Mouse (Mus musculus): ENCODE measurements around the gene Rab3gap2.

Rab3gap2 gene

GRCm38 (mm10) chr1:185226889-185227288 lies 23.0 kb downstream of the Rab3gap2 start:
- DNase-seq (ENCODE audit: low spot score in 2 of 2) = no peak

GRCm38 (mm10) chr1:185227766-185228165 lies 23.8 kb downstream of the Rab3gap2 start:
- DNase-seq (ENCODE audit: low spot score in 2 of 2) = no peak

DNA sequence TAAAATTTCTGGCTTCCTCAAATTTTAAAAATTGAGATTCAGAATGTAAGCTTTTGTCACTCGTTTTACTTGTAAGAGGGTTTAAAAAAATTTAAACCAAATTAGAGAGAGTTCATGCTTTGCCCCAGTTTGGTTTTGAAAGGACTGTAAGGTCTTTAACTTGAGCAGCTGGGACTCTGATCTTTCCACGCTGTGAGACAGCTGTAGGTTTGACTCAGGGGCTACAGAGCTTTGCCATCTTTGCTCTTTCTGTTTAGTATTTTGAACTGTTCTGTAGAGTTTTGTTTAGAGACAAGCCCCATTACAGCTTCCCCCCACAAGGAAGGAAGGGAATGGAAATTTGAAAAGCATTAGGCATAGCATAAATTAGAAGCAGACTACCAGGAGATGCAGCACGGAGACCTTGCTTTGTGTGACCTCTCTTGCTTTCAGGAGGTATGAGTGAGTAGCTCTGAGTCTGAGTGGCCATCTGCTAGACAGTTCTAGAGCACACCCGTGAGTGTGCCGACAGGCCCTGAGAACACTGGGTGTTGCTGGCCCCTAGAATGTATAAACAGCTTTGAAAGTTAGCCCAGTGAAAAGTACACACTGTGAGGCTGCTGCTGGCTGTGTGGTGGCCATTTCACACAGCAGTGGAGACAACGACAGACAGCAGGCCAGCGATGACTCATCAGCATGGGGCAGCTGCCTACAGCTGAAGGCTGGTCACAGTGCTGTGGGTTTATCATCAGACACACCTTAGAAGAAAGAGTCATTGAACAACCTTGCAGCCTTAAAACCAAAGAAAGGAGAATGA lies 25.7 kb downstream of the Rab3gap2 start:
- DNase-seq (ENCODE audit: low spot score in 2 of 2) = no peak

- no peak for DNase-seq (ENCODE audit: low spot score in 2 of 2)
These were observed 31.9 kb downstream of the Rab3gap2 start for GRCm38 (mm10) chr1:185235837-185236236.

DNA sequence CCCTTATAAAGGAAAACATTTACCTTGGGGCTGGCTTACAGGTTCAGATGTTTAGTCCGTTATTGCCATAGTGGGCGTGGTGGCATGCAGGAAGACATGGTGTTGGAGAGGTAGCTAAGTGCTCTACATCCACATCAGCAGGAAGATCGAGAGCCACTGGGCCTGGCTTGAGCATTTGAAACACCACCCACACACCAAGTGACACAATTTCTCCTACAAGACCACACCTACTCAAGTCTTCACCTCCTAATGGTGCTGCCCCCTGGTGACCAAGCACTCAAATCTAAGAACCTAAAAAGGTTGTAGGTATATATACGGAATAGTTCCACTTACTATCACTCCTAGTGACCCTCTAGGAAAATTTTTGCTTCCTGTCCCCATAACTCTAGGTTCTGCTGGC lies 32.6 kb downstream of the Rab3gap2 start:
- DNase-seq (ENCODE audit: low spot score in 2 of 2) = no peak

GRCm38 (mm10) chr1:185243013-185243412 lies 39.1 kb downstream of the Rab3gap2 start:
- DNase-seq (ENCODE audit: low spot score in 2 of 2) = no peak

DNA sequence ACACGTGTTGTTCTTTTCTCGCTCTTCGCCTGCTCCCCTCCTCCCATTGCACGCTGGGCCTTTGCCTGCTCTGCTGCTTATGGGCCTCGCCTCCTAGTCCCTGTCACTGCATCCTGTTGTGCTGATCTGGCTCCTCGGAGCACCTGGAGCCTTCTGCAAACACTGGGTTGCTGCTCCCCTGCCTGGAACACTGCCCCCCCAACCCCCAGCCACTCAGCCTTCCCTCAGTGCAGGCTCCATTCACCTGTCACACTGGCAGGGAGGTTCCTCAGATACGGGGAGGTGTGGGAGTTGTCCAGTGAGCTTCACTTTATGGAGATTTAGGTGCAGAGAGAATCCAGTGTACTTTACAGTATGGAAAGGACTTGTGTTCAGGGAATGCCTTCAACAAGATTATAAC lies 41.5 kb downstream of the Rab3gap2 start:
- DNase-seq (ENCODE audit: low spot score in 2 of 2) = no peak

DNA sequence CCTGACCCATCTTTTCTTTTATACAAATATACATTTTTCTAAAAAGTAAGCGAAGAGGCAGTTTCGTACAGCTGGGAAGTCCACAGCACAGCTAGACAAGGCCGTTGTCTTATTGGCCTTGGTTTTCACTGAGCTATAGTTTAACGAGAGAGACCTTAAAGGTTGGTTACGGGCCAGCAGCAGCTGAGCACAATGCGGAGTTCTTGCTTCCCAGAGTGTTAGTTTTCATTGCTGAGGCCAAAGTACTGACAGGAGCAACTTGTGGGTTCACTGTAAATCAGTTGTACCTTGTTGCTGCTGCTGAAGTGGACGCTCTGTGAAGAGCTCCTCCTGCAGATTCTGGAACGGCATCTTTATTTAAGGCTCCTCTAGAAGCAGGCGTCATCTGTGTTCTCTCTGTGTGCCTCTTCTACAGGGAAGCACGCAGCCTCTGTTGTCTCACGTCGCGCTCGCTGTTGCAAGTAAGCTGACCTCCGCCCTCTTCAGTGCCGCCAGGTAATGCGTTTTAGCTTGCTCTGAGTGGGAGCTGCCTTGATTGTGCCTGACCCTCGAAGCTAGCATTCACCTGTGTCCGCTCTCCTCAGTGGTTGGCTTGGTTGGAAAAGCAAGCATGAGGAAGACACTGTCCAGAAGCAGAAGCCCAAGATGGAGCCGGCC lies 43.6 kb downstream of the Rab3gap2 start:
- no peak for DNase-seq (ENCODE audit: low spot score in 2 of 2)

DNA sequence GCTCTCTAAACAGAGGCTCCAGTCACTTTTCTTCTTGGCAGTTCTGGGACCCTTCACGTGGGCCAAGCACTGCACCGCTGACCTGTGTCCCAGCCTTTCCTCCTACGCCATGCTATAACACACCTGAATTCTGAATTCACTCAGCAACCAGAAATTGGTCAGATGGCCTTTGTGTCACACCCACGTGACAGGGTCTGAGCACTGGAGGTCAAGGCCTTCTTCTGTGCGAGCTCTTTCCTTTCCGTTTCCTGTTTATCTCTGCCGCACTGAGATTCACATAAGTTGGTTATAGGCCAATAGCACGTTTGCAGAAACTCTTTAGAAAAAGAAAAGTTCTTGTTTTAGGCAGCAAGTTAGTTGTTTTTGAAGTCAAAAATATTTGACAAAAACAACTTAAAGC lies 44.8 kb downstream of the Rab3gap2 start:
- DNase-seq (ENCODE audit: low spot score in 2 of 2) = no peak

DNA sequence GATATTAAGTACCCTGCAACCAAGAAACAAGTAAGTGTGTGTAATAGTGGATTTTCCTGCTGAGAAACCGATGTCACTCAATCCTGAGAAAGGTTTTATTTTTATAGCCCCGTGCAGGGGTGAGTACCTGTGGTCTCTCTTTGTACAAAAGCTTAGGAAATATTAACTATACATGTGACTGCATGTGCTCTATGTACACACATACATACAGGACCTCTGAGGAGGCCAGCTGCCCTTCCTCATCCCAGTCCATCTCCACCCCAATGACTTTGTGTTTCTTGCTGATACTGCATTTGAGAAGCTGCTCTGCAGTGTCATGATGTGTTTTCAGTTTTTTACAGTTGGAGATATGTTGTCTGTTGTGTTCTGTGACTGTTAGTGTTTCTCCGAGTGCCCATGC lies 48.4 kb downstream of the Rab3gap2 start:
- DNase-seq (ENCODE audit: low spot score in 2 of 2) = no peak

DNA sequence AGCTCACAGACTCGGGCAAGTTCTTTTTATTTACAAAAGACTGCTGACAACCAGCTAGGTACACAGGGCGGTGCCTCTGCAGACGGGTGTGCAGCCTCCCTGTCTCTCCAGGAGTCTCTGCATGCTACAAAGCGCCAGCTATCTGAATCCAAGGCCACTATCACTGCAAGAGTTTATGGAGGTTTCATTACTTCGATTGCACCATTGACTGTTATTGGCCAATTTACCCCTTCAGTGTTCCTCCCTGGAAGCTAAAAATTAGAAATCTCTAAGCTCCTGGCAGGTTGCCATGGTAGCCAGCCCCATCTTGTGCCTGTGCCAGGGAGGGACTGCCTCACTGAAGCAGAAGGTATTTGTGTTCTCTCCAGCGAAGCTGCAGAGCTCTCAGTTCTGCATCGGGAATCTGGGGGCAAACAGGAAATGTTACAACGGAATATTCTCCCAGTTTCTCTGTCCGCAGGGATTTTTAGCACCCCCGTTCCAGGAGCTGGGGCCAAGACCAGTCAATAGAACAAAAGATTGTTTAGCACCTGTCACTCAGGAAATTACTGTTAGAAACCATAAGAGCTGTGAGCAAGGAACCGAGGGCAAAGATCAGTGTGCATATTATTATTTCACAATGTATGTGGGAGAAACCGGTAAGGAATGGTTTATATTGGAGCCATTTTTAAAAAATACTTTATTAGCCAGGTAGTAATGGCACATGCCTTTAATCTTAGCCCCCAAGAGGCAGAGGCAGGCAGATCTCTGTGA lies 49.4 kb downstream of the Rab3gap2 start:
- no peak for DNase-seq (ENCODE audit: low spot score in 2 of 2)

GRCm38 (mm10) chr1:185255336-185255735 lies 51.4 kb downstream of the Rab3gap2 start:
- no peak for DNase-seq (ENCODE audit: low spot score in 2 of 2)

GRCm38 (mm10) chr1:185256753-185257152 lies 52.8 kb downstream of the Rab3gap2 start:
- no peak for DNase-seq (ENCODE audit: low spot score in 2 of 2)

DNA sequence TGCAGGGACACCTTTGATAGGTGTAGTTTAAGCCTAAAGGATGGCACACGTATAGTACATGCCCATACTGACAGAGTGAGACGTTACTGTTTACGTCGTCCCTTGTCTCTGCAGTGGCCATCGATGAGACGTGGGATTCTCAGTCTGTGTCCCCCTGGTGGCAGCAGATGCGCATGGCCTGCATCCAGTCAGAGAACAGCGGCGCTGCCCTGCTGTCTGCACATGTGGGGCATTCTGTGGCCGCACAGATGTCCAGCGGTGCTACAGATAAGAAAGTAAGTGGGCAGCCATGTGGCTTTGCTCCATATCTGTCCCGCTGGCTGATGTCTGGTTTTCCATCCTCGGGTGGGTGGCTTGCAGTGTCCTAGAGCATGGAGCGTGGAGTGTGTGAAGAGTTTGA lies 58.6 kb downstream of the Rab3gap2 start:
- DNase-seq (ENCODE audit: low spot score in 2 of 2) = no peak

GRCm38 (mm10) chr1:185268675-185269074 lies 64.8 kb downstream of the Rab3gap2 start:
- DNase-seq (ENCODE audit: low spot score in 2 of 2) = no peak

DNA sequence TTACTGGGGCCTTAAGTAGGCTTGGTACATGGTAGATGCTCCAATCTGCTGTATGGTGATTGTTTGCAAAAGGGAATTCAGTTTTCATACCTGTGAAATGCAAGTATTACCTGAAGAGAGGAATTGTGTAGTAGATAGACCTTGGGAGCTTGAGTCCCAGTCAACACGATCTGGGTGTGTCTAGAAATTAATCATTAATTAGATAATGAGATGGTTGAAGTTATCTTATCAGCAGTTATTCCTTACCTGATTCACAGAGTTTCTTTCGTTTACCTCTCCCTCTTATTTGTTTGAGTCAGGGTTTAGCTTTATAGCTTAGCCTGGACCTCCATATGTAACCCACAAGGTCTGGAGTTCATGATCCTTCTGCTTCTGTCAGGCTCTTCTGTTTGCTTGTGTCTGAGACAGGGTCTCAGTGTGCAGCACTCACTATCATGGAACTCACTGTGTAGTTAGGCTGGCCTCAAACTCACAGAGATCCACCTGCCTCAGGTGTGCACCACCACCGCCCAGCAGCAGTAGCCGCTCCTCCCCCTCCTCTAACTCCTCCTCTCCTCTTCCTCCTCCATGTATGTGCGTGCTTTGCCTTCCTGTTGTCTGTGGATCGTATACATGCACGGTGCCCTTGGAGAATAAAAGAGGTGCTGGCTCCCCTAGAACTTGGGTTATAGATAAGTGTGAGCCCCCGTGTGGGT lies 66.6 kb downstream of the Rab3gap2 start:
- DNase-seq (ENCODE audit: low spot score in 2 of 2) = no peak

DNA sequence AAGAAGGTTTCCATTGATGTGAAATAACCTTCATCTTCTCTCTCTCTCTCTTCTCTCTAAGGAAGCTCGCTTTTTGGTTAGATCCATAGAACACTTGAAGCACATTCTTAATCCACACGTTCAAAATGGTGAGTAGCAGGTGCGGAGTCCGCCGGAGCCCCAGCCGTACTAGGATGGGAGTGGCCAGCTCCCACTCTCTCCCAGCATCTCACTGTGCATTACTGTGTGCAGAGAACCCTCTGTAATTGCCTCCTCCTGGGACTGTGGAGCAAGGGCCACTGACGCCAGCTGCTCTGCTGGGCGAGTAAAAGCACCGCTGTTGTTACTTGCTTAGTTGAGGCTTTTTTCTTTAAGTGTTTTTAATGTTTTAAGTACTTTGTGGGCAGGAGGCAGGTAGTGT lies 67.5 kb downstream of the Rab3gap2 start:
- DNase-seq (ENCODE audit: low spot score in 2 of 2) = no peak

DNA sequence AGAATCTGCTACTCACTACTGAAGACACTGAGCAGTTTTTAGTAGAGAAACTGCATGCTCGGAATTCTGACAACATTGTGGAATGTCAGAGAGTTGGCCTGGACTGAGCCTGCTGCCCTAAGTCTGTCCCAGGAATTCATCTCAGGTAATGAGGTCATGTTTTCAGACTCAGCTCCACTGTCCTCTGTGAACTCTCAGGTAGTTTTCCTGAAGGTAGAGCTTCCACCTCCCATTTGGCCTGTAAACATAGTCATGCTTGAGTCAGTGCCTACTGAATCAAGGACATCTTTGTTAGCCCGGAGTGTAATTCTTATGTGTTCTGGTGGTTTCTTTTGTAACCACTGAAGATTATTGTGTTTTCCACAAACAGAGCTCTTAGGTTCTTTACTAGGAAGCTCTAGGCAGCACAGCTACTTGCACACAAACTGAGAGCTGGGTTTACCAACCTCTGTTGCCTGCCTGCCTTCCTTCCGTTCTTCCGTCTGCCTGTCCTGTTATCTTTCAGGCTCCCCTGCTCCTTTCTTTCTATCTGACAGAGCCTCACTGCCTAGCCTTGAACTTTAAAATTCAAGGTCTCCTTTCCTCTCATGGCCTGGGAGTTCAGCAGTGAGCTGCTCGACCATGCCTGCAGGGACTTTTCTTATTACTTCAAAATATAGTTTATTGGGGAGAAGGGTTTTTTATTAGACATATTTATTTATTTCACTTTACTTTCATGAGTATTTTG lies 71.1 kb downstream of the Rab3gap2 start:
- no peak for DNase-seq (ENCODE audit: low spot score in 2 of 2)

DNA sequence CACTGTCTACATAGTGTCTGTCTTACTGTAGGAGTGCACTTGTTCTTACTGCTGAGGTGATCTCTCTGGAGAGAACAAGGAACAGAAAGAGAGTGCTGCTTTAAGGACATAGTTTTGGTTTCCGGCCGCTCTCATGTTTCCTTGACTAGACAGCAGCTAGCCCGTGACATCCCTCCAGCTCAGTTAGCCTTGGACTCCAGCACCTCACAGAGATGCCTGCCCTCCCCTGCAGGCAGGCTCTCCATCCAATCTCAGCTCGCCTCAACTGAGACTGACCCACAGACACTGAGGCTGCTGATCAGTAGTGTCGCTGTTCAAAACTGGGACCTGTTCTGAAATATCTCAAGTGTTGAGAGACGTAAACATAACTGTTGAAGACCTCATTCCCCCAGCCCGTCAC lies 72.1 kb downstream of the Rab3gap2 start:
- no peak for DNase-seq (ENCODE audit: low spot score in 2 of 2)

DNA sequence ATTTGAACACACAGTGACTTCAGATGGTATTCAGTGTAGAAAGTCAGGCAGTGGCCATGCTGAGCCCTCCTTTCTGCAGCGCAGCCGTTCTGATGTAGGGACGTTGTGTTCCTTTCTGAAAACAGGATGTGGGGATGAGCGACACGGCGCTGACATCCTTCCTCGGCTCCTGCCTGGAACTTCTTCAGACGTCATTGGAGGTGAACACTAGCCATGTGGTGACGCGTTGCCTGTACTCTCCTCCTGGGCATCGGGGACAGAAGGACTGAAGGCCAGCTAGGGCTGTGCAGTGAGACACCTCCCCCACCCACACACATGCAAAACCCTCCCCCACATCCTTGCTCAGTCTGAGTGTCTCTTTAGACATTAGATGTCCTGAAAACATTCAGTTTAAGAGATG lies 73.1 kb downstream of the Rab3gap2 start:
- no peak for DNase-seq (ENCODE audit: low spot score in 2 of 2)

DNA sequence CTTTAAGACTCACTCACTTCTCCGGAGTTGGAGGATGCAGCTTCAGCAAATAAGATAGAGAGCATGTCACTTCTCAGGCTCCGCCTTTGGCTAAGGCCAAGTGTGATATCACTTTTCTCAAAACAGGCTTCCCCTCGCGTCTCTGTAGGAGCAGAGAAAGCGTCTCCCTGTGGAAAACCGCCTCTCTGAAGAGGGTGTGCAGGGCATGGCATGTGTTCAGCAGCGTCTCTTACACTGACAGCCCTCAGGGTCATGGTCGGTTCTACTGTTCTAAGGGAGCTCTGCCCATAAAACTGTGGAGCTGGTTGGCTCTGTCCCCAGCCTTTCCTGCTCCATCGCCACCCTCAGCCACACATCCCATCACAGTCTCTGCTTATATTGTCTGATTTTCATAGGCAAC lies 75.4 kb downstream of the Rab3gap2 start:
- no peak for DNase-seq (ENCODE audit: low spot score in 2 of 2)

Data from thymus, postnatal 10 days (tissue).